Mouse (Mus musculus): ENCODE data around the gene Tmem44.
A peak's percentile ranks its signal among the peaks of the same experiment; 100 is the strongest.

The Tmem44 gene

DNA sequence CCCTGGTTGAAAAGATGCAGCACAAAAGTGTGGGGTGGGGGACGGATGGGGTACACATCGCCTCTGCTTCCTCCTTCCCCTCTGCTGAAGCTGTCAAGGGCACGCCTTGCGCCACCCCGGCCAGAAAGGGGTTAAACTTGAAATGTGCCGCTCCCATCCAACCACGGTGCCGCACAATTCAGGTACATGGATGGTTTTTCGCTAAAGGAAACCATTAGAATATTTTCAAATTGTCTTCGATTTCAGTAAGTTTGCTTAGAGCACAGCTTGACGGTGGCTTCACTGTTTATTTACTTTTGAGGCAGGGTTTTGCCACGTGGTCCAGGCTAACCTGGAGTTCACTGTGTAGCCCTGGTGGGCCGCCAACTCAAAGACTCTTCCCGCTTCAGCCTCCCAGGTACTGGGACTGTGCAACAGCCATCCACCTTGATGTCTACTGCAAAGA lies at the start of gene Tmem44:
Tmem44 (minus strand) TSS at position 95 of the 445 bp plus-strand sequence.
- DNase-seq = no peak

DNA sequence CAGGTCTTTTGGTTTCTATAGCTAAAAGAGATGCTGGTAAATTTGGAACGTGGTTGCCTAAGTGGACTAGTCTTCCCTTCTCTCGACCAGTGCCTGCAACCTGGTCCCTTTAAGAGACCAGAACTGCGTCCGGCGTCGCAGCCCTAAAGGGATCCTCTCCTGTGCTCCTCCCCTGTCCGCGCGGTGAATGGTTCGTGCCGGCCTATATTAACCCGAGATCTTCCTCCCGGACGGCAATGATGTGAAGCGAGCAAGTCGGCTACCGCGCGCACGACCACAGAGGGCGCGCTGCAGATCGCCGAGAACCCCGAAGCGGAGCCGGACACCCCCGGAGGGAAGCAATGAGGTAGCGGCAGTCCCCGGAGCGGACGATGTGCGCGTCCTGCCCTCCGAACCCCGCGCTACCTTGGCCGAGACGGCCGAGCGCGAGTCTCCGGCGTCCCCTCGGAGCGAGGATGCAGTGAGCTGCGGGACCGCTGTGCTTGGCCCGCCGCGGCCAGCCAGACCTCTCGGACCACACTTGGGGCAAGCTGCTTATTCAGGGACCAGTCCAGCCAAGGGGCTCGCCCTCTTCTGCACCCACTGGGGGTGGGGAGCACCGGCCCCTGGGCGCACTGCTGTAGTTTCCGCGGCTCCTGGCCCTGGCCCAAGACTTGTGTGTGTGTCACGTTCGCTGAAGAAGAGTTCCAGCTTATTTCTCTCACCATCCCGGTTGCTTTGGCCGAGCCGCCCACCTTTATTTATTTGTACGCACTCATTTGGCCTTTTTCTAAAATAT lies 49.0 kb upstream of the Tmem44 start, which contains the start of gene Fam43a:
Fam43a (plus strand) TSS at position 233 of the 778 bp plus-strand sequence.
- DNase-seq = peak; percentile 74

DNA sequence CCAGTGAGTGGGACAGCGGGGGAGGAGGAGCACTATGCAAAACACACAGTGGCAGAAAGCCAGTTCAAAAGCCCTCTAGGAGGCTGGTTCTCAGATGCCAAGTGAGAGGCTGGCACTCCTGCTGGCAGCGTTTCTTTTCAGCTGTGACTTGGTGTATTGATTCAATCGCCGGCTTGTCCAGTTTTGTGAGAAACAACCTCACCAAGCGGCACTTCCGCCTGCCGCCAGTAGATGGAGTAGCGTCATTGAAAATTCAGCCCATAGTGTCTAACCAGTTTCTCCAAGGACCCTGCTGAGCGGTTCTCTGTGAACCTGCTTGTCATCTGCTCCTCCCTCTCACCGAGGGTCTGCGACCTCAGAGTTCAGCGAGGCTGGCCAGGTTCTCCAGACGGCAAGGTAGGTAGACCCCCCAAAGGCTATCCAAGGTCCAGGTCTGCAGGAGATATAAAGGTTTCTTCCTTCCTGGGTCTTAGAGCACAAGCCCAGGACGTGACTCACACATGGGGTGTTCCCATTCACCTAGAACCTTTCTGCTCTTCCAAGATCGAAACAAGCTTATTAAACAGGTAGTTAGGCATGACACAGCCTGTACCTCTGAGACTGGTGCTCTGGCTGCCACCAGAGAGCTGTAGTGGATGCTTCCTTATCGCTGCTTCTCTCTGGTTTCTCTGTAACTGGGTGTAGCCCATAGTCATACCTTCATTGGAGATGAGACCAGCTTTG lies 46.5 kb upstream of the Tmem44 start:
- peak; percentile 85 for DNase-seq

DNA sequence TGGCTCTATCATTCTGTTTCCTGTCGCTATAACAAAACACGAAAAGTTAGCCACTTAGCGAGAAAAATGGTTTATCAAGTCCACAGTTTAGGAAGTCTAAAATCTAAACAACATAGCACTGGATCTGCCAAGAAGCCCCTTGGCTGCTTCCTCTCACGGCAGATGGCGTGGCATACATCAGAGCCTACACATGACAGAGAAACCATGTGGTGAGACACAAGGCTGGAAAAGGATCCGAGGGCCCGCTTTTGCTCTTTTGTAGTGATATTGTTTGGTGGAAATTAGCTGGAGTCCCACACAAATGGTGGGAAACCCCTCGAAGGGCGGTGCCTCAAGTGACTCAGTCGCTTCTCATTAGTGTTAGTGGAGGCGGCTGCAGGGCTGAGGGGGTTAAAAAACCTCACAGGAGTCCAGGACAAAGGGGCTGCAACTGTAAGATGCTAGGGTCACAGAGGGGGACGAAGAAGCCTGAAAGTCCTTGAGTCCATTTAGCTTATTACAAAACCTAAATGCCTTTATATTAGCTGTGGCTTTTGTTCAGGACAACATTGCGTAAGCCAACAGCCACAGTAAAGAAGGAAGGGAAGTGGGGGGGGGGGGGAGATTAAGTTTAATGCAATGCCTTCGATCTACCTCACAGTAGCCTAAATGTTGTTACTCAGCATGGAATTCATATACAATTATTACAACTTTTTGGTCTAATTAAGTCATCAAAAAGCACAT lies 45.4 kb upstream of the Tmem44 start:
- DNase-seq = no peak

DNA sequence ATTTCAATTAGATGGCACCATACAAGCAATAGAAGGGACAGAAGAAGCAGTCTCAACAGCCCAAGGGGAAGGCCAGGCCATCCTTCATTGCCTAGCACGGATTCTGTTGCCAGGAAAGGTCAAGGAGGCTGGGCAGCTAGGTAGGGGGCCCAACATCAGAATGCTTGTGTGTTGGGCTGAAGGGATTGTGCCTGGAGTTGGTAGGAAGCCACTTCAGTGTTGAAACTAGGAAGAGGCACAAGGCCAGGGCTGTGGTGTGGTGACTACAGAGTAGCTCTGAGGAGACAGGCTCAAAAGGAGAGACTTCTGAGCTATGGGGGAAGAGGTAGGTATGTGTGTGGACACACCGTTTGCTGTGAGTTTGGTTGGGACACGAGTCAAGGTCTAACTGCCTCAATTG lies 44.7 kb upstream of the Tmem44 start:
- DNase-seq = no peak

DNA sequence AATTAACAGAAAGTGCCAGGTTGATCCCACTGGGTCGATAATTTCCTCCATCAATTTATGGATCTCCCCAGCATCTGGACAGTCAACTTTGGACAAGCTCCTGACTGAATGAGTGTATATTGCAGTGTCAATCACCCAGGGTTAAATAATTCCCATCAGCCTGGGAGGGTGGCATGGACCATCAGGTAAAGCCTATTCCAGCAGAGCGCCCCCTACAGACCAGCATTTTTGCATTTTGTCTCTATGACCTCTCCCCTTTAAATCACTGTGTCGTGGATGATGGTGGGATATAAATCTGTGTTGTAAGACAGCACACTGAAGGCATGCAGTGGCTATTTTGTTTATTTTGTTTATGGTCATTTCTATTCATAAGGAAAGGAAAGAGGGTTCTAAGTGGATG lies 41.3 kb upstream of the Tmem44 start:
- DNase-seq = no peak

DNA sequence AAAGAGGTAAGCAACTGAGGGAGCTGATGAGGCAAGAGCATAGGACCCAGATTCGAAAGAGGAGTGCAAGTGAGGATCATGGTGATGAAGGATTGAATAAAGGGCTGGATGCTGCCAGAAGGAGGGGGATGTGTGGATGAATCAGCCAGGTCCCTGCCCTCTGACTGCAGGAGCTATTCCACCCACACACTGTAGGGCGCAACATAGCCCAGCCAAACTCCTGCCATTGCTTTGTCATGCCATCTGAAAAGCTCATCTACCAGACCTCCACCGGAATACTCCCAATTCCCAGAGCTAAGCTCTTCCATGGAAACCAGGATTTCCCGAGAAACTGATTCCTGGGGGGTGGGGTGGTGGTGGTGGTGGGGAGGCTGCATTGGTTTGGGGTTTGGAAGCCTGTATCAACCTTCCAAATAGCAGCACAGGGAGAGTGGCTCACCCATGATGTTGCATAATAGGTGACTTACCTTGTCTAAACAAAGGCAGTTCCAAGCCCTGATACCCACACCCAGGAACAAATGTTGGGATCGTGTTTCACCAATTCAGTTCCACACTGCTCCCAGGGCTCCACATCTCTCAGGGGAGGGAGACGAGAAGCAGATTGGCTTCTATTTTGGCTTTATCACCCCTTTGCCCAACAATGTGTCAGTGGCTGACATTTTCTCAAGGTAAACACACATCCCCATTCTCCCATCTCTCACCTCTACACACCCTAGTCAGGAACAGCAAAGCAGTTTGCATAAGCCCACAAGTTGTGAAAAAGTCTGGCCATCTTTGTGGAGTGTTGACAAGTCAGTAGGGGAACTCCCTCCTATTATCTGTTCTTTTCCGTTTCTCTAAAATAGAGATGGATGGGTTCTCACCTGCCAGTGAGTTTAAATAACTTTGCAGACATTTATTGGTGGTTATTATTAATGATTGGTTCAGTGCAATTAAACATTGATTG lies 39.9 kb upstream of the Tmem44 start:
- no peak for DNase-seq

DNA sequence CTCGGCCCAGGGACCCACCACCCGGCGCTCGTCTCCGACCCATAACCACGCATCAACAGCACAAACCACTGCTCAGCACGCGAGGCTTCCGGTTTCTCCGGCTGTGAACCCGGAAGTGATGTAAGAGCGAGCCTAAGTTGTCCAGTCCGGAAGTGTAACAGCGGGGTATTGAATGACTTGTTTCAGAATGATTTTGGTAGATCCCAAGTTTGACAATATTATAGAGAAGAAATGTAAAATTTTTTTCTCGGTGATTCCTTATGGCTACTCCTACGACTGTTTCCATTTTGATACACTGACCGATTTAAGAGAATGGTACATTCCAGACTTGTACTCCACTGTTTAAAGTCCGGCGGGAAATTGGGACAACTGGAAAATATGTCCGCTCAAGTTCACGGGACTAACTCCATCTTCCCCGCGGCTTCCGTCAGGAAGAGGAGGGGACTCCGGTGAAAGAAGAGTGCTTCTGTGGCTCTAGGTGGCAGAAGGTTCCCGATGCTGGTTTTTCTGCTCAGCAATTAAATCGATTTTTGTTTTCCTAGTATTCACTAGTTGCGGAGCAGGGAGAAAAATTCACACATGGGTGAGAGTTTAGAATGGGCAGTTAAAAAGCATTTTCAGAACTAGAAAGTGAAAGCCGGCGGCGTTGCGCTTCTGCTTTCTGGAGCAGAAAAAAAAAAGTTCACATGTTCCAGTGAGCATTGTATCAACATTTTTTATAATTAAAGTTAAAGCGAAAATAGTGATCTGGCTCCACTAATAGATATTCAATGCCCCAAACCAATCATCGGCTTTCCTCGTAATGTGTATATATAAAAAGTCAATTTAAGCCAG lies 37.1 kb upstream of the Tmem44 start, which contains the start of gene Lsg1:
Lsg1 (minus strand) TSS at position 99 of the 834 bp plus-strand sequence.
- peak; percentile 86 for DNase-seq

DNA sequence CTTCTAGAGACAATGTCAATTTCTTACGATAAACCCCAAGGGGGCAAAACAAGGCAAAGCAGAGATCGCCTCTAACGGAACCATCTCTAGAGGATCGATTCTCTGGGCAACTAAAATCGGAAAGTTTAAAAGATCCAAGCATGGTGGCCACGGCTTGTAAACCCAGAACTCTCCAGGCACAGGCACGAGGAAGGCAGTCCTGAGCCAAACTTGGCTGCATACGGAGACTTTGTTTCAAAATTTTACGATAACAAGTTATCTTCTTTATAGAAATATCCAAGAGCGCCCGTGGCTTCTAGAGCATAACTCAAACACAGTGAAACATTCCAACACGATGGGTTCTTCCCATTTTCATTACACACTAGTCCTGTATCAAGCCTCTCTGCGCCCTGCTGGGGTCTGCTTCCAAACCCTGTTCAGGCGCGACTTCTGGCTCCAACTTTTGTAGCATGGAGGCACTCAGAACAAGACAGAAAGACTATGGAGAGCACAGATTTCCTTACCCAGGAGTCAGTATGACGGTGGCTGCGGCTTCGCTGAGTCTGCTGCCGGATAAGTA lies 36.4 kb upstream of the Tmem44 start:
- no peak for DNase-seq

DNA sequence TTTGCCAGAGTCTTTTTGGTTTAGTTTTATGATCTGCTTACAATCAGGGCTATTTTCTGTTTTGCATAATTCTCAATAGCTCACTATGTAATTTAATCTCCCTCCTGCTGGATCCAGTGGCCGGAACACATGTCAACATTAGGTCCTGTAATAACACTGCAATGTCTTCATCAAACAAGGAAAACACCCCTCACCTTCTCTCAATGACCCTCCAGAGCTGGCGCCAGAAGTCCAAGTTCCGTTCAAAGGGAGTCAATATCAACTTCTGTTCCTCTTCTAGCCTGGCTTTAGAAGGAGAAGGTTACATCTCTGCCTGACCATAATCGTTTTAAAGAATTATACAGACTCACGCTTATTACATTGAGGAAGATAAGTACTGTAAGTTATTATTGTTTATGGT lies 30.1 kb upstream of the Tmem44 start:
- no peak for DNase-seq

DNA sequence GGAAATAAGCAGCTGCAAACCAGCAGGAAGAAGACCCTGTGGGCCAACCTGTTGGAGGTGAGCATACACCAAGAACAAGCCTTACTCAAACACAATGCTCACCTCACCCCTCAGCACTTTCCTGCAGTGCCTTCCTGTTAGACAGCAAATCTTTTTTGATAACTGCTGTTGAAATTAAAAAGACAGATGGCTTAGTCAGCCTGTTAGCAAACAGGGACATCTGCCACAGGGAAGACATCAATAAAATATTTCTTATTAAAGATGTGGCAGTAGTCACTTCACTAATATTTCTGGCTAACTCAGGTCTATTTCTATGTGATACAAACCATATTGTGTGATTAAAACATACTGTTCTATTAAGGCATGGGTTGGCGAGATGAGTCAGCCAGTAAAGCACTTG lies 25.8 kb upstream of the Tmem44 start:
- DNase-seq = no peak

DNA sequence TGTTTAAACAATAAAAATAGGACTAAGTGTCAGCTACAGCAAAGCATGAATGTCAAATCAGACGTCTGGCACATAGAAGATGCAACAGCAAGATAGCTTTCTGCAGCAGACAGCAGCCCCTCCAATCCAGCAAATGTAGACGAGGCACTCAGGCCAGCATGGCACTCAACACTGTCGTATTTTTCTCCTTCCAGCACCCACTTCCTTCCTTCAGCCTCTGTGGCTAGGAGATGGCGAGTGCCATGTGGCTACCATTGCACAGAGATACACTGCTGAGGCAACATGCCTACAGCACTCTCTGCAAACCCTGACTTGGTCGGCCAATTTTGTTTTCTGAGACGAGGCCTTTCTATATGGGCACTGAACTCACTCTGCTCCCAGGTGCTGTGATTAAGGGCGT lies 25.2 kb upstream of the Tmem44 start:
- no peak for DNase-seq

DNA sequence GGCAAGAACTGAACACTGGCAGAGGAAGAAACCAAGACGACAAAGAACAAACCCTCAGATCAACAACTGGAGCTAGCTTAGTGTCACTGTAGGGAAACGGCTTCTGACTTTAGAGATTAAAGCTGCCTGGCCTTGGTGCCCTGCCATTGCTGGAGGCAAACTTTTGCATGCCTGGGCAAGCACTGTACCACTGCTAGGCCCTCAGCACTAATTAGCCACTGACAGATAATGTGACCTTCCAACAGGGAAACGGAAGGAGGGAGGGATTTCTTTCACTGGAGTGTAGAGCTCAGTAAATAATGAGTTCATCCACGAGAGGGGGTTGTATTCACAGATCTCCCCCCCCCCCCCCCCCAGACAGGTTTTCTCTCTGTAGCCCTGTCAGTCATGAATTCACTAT lies 21.6 kb upstream of the Tmem44 start:
- no peak for DNase-seq

DNA sequence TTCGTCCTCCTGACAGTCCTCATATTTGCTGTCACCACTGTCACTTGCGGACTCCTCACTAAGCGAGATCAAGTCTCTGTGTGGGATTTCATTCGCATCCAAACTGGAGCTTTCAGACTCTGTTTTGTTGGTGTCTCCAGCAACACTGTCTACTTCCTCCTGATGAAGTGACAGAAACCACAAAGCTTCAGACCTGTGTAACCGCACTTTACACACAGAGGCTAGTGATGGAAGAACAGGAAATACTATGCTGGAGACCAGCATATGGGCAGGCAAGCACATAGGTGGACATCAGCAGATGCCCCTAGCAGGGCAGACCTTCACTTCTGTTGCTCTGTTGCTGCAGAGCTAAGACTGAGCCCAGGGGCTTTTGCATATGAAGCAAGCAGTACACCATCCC lies 20.7 kb upstream of the Tmem44 start:
- no peak for DNase-seq

DNA sequence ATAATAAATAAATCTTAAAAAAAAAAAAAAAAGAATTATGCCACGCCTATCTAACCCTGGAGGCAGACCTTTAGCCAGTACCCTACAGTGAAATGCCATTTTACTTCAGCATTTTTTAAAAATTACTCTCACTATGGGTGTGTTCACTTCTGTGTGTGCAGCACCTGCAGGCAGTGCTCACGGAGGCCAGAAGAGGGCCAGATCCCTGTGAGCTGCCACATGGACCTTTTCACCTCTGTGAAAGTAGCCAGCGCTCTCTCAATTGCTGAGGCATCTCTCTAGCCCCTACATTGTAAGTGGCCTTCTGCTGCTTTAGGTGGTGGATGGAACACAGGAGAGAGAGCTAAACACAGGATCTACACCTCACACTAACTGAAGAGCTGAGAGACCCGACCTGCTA lies 19.5 kb upstream of the Tmem44 start:
- DNase-seq = no peak

DNA sequence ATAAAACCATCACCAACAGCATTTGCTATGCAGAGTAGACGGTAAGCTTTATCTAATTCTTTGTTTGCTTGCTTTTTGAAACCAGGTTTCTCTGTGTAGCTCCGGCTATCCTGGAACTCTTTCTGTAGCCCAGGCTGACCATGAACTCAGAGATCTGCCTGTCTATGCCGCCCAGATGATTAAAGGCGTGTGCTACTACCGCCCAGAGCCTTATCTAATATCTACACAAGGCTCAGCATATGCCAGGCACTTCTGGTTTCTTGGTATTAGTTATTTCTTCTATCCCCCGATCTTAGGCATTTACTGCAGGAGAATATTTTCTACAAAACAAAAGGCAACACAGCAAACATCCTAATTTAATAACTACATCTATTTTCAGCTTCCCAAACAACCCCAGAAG lies 15.0 kb upstream of the Tmem44 start:
- no peak for DNase-seq

DNA sequence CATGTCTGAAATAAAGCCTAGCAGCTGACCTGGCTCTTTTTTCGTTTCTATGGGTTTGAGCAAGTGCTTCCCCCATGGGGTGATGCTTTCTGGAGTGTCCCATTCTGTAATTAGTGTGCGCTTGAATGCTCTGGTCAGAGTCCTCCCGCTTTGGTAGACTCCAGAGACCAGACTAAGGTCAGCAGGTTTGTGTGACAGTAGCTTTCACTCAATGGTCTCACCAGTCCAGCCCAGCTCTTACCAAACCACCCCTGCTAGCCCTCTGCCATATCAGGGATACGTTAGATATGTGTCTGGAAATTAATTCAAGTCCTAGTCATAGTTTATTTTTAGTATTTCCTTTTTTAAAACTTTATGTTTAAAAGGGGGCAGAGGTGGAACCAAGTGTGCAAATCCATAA lies 10.0 kb upstream of the Tmem44 start:
- DNase-seq = no peak

DNA sequence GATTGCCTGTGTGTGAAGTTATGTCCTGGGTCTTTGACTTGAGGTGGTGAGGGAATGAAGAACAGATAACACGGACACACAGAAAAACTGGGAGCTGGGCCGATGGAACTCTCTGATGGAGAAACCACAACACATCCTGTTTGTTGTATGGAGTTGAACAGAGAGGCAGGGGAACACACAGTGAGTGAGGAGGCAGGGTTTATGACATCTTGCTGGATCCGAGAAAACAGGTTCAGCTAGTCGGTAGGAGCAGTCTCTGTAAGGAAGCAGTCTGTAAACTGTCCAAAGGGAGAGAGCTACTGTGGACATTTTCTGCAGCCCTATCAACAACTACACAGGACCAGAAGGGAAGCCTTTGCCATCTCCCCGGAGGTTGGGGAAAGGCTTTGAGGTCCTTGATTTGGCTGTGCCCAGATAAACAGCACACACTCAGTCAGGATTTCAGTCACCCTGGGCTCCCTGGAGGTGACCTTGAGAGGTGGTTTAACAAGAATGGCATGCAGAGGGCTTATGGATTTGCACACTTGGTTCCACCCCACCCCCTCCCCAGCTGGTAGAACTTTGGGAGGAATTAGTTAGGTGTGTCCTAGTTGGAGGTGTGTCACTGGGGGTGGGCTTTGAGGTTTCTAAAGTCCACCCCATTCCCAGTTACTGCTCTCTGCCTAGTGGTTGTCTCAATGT lies 8.8 kb upstream of the Tmem44 start:
- no peak for DNase-seq

DNA sequence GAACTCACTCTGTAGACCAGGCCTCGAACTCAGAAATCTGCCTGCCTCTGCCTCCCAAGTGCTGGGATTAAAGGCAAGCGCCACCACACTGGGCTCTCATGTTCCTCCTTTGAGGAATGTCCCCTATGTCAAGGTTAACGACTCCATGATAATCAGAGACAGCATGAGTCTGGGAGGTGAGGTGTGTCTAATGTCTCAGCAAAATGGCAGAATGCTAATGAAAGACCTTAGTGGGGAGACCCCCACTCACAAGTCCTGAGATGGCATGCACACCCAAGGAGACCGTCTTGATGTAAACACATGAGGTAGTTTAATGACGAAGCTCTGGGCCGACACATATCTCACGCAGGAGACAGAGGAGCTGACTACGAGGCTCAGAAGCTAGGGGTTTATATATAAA lies 3.5 kb upstream of the Tmem44 start:
- DNase-seq = no peak

DNA sequence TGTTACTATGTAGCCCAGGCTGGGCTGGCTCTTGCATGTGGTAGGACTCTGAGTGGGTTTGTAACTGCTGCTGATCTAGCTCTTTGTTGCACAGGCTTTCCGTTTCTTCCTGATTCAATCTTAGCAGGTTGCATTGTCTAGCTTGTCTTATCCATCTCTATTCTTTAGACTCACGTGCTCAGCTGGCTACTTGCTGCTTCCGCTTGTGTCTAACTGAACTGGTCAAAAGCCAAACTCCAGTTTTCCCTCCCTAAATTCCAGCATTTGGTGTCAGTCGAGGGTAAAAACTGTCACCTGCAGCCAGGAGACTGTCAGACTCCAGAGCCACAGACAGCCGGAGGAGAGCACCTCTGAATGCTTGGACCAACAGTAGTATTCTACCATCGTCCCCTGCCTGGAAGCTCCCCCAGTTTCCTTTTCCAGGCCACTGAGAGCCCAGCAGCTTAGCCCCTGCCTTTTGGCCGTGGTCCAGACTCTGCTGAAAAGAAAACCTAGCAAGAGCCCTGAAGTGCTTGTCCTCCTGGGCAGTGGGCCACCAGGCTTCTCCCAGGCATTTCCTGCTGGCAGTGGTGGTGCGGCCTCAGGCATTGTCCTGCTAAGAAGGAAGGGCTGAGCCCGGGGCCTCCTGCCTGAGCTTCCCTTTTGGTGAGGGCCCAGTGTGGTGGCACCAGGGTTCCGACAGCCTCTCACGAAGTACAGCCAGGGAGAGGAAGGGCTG lies 2.1 kb upstream of the Tmem44 start:
- DNase-seq = no peak

All from thymus, postnatal 25 days (tissue).